Mouse (Mus musculus) forebrain, postnatal 0 days (tissue): Measurements from ENCODE around the gene Sash1. TPM values are rescaled to one million over a fixed set of nuclear protein-coding genes. Genes with fewer than 3 reads are reported as not detected.
A peak's percentile ranks its signal among the peaks of the same experiment; 100 is the strongest.

Experiments
- ATAC-seq: fragments of 200-750 bp; cut with Nextera tagmentation; 2 replicates; pipeline ENCODE4 v1.8.0; 2017; ENCODE audit warnings: mild to moderate bottlenecking, moderate library complexity
- DNase-seq: peaks from one replicate; pipeline ENCODE4 v3.0.0-alpha.2; 2015
- H3K27ac ChIP-seq: fragments of 300-500 bp; sonication (generic); 2 replicates; pipeline ENCODE4 v1.5.1; 2014; ENCODE audit warnings: low read depth, mild to moderate bottlenecking, antibody characterized with exemption, low read length, moderate library complexity, mixed read lengths
- H3K27me3 ChIP-seq: fragments of 300-500 bp; sonication (generic); 2 replicates; pipeline ENCODE4 v1.6.1; 2014; ENCODE audit warnings: mild to moderate bottlenecking, low read length, mixed read lengths; ENCODE audit not compliant: insufficient read depth
- H3K36me3 ChIP-seq: fragments of 300-500 bp; sonication (generic); 2 replicates; pipeline ENCODE4 v1.6.1; 2014; ENCODE audit warnings: mild to moderate bottlenecking, moderate library complexity; ENCODE audit not compliant: insufficient read depth
- H3K4me1 ChIP-seq: fragments of 300-500 bp; sonication (generic); 2 replicates; pipeline ENCODE4 v1.6.1; 2014; ENCODE audit warnings: antibody characterized with exemption; ENCODE audit not compliant: insufficient read depth
- H3K4me2 ChIP-seq: fragments of 300-500 bp; sonication (generic); 2 replicates; pipeline ENCODE4 v1.6.1; 2014; ENCODE audit warnings: low read depth, mild to moderate bottlenecking, moderate library complexity
- H3K4me3 ChIP-seq: fragments of 300-500 bp; sonication (generic); 2 replicates; pipeline ENCODE4 v1.5.1; 2014; ENCODE audit warnings: low read depth, low read length, mixed read lengths
- H3K9ac ChIP-seq: fragments of 300-500 bp; sonication (generic); 2 replicates; pipeline ENCODE4 v1.6.1; 2014; ENCODE audit warnings: mild to moderate bottlenecking
- H3K9me3 ChIP-seq: fragments of 300-500 bp; sonication (generic); 2 replicates; pipeline ENCODE4 v1.6.1; 2016; ENCODE audit warnings: low read length
- CTCF ChIP-seq: sonication (generic); IDR thresholded peaks from 2 replicates; pipeline ENCODE4 v1.5.1; 2016; ENCODE audit warnings: antibody characterized with exemption, control low read depth, low read depth
- WGBS: fragments of 180-500 bp; shearing (Covaris S2); extraction: QIAGEN DNeasy Blood & Tissue Kit; methylation state at CpG from one replicate; pipeline ENCODE4 v1.1.7; 2014; 5-methylcytosine and 5-hydroxymethylcytosine counted together
- polyA plus RNA-seq: library from polyadenylated mRNA; unstranded; fragments of >200 nt; fragmentation: Nextera tagmentation; extraction: Ambion mirVana; gene quantifications from 2 replicates; pipeline ENCODE4 v1.2.1, GENCODE M21; 2015
- total RNA-seq: library from RNA; depleted of rRNA; stranded (reverse); fragments of >200 nt; gene quantifications from 2 replicates; pipeline ENCODE4 v1.2.3, GENCODE M21; 2014

The Sash1 gene
- total and polyA plus RNA-seq, 2 experiments from 2014 or later = 3.6 to 33.3 TPM

DNA sequence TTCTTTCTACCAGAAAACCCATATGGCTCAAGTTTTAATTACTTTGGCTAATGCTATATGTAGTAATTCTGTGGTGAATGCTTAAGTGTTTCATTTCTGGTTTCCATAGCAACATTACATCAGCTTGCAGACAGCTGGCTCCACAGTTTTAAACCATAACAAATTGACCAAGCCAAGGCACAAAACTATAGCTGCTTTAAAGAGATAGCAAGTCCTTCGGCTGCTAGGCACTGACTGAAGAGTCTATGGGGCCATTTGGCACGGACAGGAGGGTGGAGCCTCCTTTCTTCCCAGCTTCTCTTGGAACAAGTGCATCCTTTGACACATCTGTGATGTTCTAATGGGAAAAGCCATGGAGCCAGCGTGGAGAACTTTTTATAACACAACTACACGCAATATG lies 125.3 kb downstream of the Sash1 start:
- no peak overlapping the region for H3K27ac ChIP-seq

DNA sequence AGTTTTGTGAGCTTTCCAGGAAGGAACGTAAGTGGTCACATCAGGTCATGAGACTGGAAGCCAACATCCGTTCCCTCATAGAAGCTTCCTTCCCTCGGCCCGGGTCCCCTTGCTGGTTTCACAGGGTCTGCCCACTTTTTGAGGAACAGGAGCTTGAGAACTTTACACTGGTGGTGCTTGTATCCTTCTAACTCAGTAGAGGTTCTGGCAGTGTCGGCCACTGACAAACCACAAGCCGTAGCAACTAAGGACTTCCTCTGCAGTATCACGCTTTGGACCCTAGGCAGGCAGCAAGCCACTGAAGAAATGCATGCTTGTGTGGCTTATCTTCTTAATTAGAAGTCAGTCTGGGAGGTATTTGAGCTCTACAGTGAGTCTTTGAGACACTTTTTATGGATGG lies 126.6 kb downstream of the Sash1 start:
- ATAC-seq = no peak
- no peak overlapping the region for H3K9ac ChIP-seq
- H3K4me3 ChIP-seq = no peak overlapping the region
- TF ChIP-seq CTCF = no peak
- no peaks in the 10 kb centered on the region for H3K27me3 ChIP-seq
- H3K36me3 ChIP-seq = no peaks in the 10 kb centered on the region
- 84% methylated on average over 7 of the region's 7 CpGs for WGBS
- H3K4me1 ChIP-seq = peaks cover 19% of the 10 kb centered on the region; the same call in 1 of the 2 replicates
- H3K27ac ChIP-seq = no peak overlapping the region
- DNase-seq = no peak
- no peaks in the 10 kb centered on the region for H3K9me3 ChIP-seq
- no peak overlapping the region for H3K4me2 ChIP-seq

More for the DNA sequence above, 125.3 kb downstream of the Sash1 start:
- H3K36me3 ChIP-seq = no peaks in the 10 kb centered on the region
- peaks cover 19% of the 10 kb centered on the region; the same call in 1 of the 2 replicates for H3K4me1 ChIP-seq
- 17% methylated on average over 4 of the region's 4 CpGs for WGBS
- no peak overlapping the region for H3K9ac ChIP-seq
- no peaks in the 10 kb centered on the region for H3K27me3 ChIP-seq
- peak overlapping the region; percentile 25; the same call in 1 of the 2 replicates for H3K4me2 ChIP-seq
- H3K4me3 ChIP-seq = no peak overlapping the region
- no peaks in the 10 kb centered on the region for H3K9me3 ChIP-seq
- no peak for TF ChIP-seq CTCF
- ATAC-seq (peak; percentile 30), DNase-seq (peak; percentile 66)

DNA sequence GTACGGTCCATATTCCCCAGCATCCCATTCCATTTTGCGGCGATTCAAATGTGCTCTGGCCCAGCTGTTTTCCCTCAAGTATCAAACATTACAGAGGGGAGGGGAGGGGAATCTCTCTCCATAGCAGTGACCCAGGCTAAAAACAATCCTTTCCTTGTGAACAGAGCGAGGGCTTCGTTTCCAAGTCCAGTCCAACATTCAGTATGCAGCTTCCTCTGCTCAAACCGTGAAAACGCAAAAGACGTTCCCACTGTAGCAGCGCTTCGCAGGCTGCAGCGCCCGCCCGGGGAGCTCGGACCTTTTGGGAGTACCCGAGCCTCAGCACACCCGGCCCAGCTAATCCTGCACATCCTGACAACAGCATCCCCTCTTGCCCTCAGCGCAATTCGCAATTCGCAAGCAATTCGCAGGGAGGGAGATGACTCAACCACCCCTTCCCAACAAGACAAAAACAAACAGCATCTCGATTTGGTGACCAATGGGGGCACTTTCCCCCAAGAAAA lies 128.4 kb downstream of the Sash1 start:
- TF ChIP-seq CTCF = no peak
- Histone ChIP-seq H3K4me2 (peak overlapping the region; percentile 44), H3K4me1 (peaks cover 19% of the 10 kb centered on the region; the same call in 1 of the 2 replicates), H3K4me3 (peak overlapping the region; percentile 19), H3K9me3 (no peaks in the 10 kb centered on the region), H3K36me3 (no peaks in the 10 kb centered on the region), H3K9ac (peak overlapping the region; percentile 43), H3K27ac (peak overlapping the region; percentile 45; the same call in 1 of the 2 replicates), H3K27me3 (no peaks in the 10 kb centered on the region)
- DNase-seq (no peak), ATAC-seq (peak; percentile 40)
- 17% methylated on average over 21 of the region's 21 CpGs for WGBS

DNA sequence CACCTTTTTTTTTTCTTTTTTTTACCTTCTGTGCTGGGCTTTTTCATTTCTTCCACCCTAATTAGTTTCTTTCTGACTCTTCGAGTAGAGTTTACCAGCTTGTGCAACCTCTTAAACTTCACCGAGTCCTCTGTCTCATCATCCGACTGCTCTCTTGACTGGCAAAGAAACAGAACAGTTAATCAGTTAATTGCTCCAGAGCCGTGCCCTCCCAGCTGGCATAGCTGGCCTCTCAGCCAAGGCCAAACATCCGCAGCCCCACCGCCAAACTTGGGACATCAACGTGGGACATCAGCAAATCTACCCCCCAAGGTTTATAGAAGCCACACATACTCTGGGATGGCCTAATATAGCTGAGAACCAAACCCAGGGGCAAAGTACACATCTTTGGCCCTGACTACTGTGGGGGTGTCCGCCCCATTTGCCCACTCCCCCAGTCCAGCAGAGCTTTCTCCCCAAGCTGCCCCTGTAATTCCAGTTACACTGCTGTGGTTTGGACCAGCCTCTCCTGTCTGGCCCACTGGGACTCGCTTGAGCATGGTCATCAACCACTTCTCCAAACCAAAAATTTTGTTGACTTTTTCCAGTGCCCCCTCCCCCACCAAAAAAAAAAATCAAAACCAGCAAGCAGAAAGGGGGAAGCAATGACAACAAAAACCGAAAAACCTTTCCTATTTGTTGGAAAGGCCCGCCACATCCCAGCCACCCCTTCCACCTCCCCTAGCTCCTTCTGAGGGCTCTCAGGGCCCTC lies 129.1 kb downstream of the Sash1 start:
- H3K27ac ChIP-seq = peak overlapping the region; percentile 45; the same call in 1 of the 2 replicates
- no peak for TF ChIP-seq CTCF
- H3K27me3 ChIP-seq = no peaks in the 10 kb centered on the region
- H3K4me2 ChIP-seq = peak overlapping the region; percentile 44; the same call in 1 of the 2 replicates
- 56% methylated on average over 11 of the region's 11 CpGs for WGBS
- H3K36me3 ChIP-seq = no peaks in the 10 kb centered on the region
- no peak for DNase-seq
- no peaks in the 10 kb centered on the region for H3K9me3 ChIP-seq
- ATAC-seq = no peak
- no peak overlapping the region; the same call in 1 of the 2 replicates for H3K4me3 ChIP-seq
- no peak overlapping the region for H3K9ac ChIP-seq
- H3K4me1 ChIP-seq = peaks cover 16% of the 10 kb centered on the region; the same call in 1 of the 2 replicates

DNA sequence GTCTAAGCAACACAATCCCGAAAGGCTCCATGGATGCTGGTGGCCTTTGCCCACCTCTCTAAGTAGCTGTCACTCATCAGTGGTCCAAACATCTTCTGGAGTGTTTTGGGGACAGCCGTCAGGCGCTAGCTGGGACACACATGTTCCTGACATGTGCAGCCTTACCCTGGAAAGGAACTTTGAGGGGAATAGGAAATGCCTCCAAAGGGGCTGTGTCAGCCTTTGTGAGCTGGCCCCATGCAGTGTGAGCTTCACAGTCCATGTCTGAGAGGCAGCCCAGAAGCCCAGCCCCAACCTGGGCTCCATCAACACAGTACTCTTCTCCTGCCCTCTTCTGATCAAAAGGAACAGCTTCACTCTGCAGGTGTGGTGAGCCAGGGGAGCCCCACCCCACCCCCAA lies 132.5 kb downstream of the Sash1 start:
- WGBS = 82% methylated on average over 3 of the region's 3 CpGs
- no peak overlapping the region for H3K27ac ChIP-seq
- ATAC-seq = no peak

DNA sequence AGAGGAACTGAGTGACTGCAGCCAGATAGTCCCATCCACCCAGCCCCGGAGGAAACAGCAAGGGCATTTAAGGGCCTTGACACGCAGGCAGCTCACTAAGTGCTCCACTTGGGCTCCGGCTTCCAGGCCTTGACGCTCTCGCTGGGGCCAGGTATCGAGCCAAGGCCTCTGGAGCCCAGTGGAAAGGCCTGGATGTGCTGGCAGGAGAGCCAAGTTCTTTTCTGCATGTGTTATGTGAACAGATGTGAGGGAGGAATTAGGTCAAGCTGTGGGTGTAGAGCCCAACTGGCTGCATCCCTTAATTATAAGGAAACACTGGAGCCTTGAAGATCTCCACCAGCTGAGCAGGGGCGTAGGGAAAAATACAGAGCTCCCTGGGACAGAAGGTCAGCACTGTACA lies 133.4 kb downstream of the Sash1 start:
- ATAC-seq (no peak), DNase-seq (no peak)
- 37% methylated on average over 7 of the region's 7 CpGs for WGBS
- TF ChIP-seq CTCF = no peak
- Histone ChIP-seq H3K27me3 (no peaks in the 10 kb centered on the region), H3K4me1 (0 out of 2 replicates have a peak, but pooled peaks cover under 1% of the 10 kb centered on the region), H3K9me3 (no peaks in the 10 kb centered on the region), H3K4me2 (no peak overlapping the region), H3K36me3 (no peaks in the 10 kb centered on the region), H3K4me3 (no peak overlapping the region), H3K27ac (no peak overlapping the region), H3K9ac (no peak overlapping the region)

More for the DNA sequence above, 132.5 kb downstream of the Sash1 start:
- Histone ChIP-seq H3K4me3 (no peak overlapping the region), H3K36me3 (no peaks in the 10 kb centered on the region), H3K27me3 (no peaks in the 10 kb centered on the region), H3K9ac (no peak overlapping the region), H3K4me2 (no peak overlapping the region), H3K9me3 (no peaks in the 10 kb centered on the region), H3K4me1 (0 out of 2 replicates have a peak, but pooled peaks cover 7% of the 10 kb centered on the region)
- DNase-seq = no peak
- TF ChIP-seq CTCF = no peak

DNA sequence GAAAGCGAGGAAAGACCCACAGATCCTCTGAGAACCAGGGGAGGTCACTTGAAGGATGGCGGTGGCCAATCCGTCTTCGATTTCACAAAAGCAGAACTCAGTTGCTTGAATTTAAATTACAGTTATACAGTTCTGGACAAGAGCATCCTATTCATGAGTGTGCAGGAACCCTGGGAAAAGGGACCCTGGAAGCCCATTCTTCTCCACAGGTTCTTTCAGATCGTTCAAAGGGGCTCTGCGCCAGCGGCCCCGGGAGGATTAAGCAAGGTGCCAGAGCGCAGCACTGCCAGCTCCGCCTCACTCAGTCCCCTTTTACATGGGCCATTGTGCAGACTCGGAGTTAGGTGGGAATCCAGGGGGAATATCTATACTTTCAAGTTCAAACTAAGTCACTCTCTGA lies 136.3 kb downstream of the Sash1 start:
- ATAC-seq (peak; percentile 72), DNase-seq (peak; percentile 41)
- Histone ChIP-seq H3K9ac (no peak overlapping the region), H3K27me3 (no peaks in the 10 kb centered on the region), H3K4me1 (no peaks in the 10 kb centered on the region), H3K36me3 (no peaks in the 10 kb centered on the region), H3K27ac (no peak overlapping the region), H3K4me2 (no peak overlapping the region), H3K9me3 (no peaks in the 10 kb centered on the region), H3K4me3 (no peak overlapping the region)
- TF ChIP-seq CTCF = no peak
- 22% methylated on average over 11 of the region's 11 CpGs for WGBS
